In genomic region chr1:64753109-64753508, GRCm38 (mm10) we compare ENCODE assay signal across 9 mouse cellular contexts. TPM values are rescaled to one million over a fixed set of nuclear protein-coding genes. Genes with fewer than 3 reads are reported as not detected.
A peak's percentile ranks its signal among the peaks of the same experiment; 100 is the strongest.
DNase-seq lines count a peak whose midpoint lies in the region; ATAC-seq lines count a peak whose summit lies in the region.
"Had no signal": no experiment of that assay in that cellular context is flagged by ENCODE, and none has a peak within 500 bp of the region (broad histone marks: within the 10 kb centered on the region; RNA-seq: fewer than 3 reads in every experiment).

No protein-coding gene starts in this region.

- no peaks in the 10 kb centered on the region for H3K9me3 ChIP-seq in hindbrain, embryonic 10.5 days

- peak; percentile 35 for ATAC-seq in megakaryocyte, adult 5-6 weeks (ENCODE audit: poor library complexity, severe bottlenecking)
- ATAC-seq: inflammation-experienced regulatory T-cells, adult 6 months had no signal

- 91% methylated on average over 8 of the region's 8 CpGs for WGBS in hindbrain, embryonic 10.5 days

- 0 out of 2 replicates have a peak, but pooled peaks cover 4% of the 10 kb centered on the region for H3K27me3 ChIP-seq in hindbrain, embryonic 10.5 days (ENCODE audit: insufficient read depth, poor library complexity, severe bottlenecking)

- H3K4me1 ChIP-seq in hindbrain, embryonic 10.5 days (replicated peaks), result peaks cover 3% of the 10 kb centered on the region; the same call in 1 of the 2 replicates

- no peak overlapping the region for H3K27ac ChIP-seq in hindbrain, embryonic 10.5 days

- no peaks in the 10 kb centered on the region for H3K36me3 ChIP-seq in hindbrain, embryonic 10.5 days

- no peak overlapping the region for H3K4me3 ChIP-seq in hindbrain, embryonic 10.5 days

- intact Hi-C loops in gastrocnemius, postnatal 36 days (cut with DNase I), result no loop called here
- intact Hi-C loops in gastrocnemius, postnatal 14 days (cut with DNase I; ENCODE audit: low total_unique reads), result no loop called here
- intact Hi-C loops in heart, postnatal 36 days (cut with DNase I), result no loop called here

- DNase-seq in gastrocnemius, postnatal 36 days, result peak; percentile 30 to 31
- no peak for DNase-seq in gastrocnemius, postnatal 14 days
- peak; percentile 67 for DNase-seq in R1 (ENCODE audit: low read depth, low spot score)
- peak; percentile 48 to 57 for DNase-seq in heart, postnatal 36 days
- no peak for DNase-seq in layer of hippocampus, postnatal 14 days (ENCODE audit: low spot score in 2 of 2)
- no peak for DNase-seq in hindbrain, embryonic 10.5 days (ENCODE audit: low spot score)
- DNase-seq in cerebellum, adult 8-10 months, result no peak

RNA-seq across cellular contexts. Expression of gene Fzd5, which starts 15.6 kb away (rescaled TPM):
- total RNA-seq in gastrocnemius, postnatal 36 days (2021), result 1 to 10 TPM; 1.5 to 1.9 TPM
- 1 to 10 TPM; 1.6 to 1.8 TPM for total RNA-seq in gastrocnemius, postnatal 14 days (2021)
- total RNA-seq in heart, postnatal 36 days (2021), result 1 to 10 TPM; 4.5 TPM
- total RNA-seq in megakaryocyte, adult 5-6 weeks (2015), result 1.4 and 1.8 TPM in 2 replicates
- total RNA-seq in megakaryocyte, adult 5-6 weeks (2017), result 1.6 and 2.0 TPM in 2 replicates
- 1 to 10 TPM; 1.1 to 1.2 TPM for total RNA-seq in layer of hippocampus, postnatal 14 days (2021)
- polyA plus RNA-seq in hindbrain, embryonic 10.5 days (2016; fragmentation: Nextera tagmentation; extraction: Ambion mirVana), result 0.37 and 0.62 TPM in 2 replicates

Comparison
In these comparisons a context has a peak if more than half of its experiments do, and no peak if none do; other contexts are left out.
1. DNase-seq: peak in gastrocnemius, postnatal 36 days (2 of 2), R1 (single experiment) and heart, postnatal 36 days (2 of 2); none in gastrocnemius, postnatal 14 days (single experiment), layer of hippocampus, postnatal 14 days (0 of 2), hindbrain, embryonic 10.5 days (single experiment) and cerebellum, adult 8-10 months (single experiment).